Mouse (Mus musculus): Measurements from ENCODE around the gene Asna1. TPM values are rescaled to one million over a fixed set of nuclear protein-coding genes. Genes with fewer than 3 reads are reported as not detected.

Asna1 gene
- total RNA-seq (2012; rRNA removed) (109 and 125 TPM in 2 replicates), total RNA-seq (2014; rRNA removed) (108 and 119 TPM in 2 replicates), polyA plus RNA-seq (2012; ENCODE audit: insufficient read length, low read depth) (127 and 132 TPM in 2 replicates)

GRCm38 (mm10) chr8:85025098-85025932, at the start of gene Asna1:
TSS of gene Asna1 (minus strand) at chr8:85025281.
- dilution Hi-C loops (cut with MboI; ENCODE audit: extremely low pct_ligation_motif_present, extremely low pct_unique_long_range_greater_than_20kb, low sequenced_read_pairs) = no loop called here
- in situ Hi-C loops (cut with MboI; ENCODE audit: low pct_ligation_motif_present, low pct_unique_long_range_greater_than_20kb, low sequenced_read_pairs) = loop anchor here (5.0 kb wide), 1 partner anchor 33 kb away; the partner anchor contains the start of gene Hook2

GRCm38 (mm10) chr8:85074617-85075016, 49.5 kb upstream of the Asna1 start:
- Histone ChIP-seq H3K27ac (ENCODE audit: insufficient read depth, low read depth) (no peak overlapping the region), H3K9me3 (replicated peaks; ENCODE audit: low read length) (no peaks in the 10 kb centered on the region), H3K27me3 (replicated peaks) (no peaks in the 10 kb centered on the region), H3K4me3 (replicated peaks in 1 of 3; ENCODE audit: low read depth in 2 of 3, low read length in 2 of 3, poor library complexity in 1 of 3) (no peak overlapping the region), H3K4me1 (ENCODE audit: control insufficient read depth in 1 of 2, insufficient read depth in 2 of 2) (peaks cover 6 to 32% of the 10 kb centered on the region in 2 experiments), H3K9ac (ENCODE audit: insufficient read depth, low read depth) (no peak overlapping the region), H3K4me2 (ENCODE audit: insufficient read depth, low read depth, poor library complexity, severe bottlenecking) (no peak overlapping the region), H3K79me2 (replicated peaks; ENCODE audit: control insufficient read depth, extremely low read depth, insufficient read depth, poor library complexity, severe bottlenecking) (peaks cover 17% of the 10 kb centered on the region), H3K36me3 (replicated peaks in 1 of 2; ENCODE audit: control insufficient read depth in 1 of 2, insufficient read depth in 1 of 2, low read length in 1 of 2) (peaks cover 47 to 64% of the 10 kb centered on the region in 2 experiments)
- in situ Hi-C loops (cut with MboI; ENCODE audit: low pct_ligation_motif_present, low pct_unique_long_range_greater_than_20kb, low sequenced_read_pairs) (loop anchor here (5.0 kb wide), 1 partner anchor 98 kb away; no protein-coding TSS in a partner anchor), dilution Hi-C loops (cut with MboI; ENCODE audit: extremely low pct_ligation_motif_present, extremely low pct_unique_long_range_greater_than_20kb, low sequenced_read_pairs) (no loop called here)
- no peak for TF ChIP-seq USF1 (IDR thresholded peaks at IDR 0.05; ENCODE audit: low read depth, low read length)
- no peak for DNase-seq (ENCODE audit: extremely low read depth)

More at GRCm38 (mm10) chr8:85025098-85025932, at the start of gene Asna1:
- Histone ChIP-seq H3K27ac (ENCODE audit: insufficient read depth, low read depth) (peak within 1 kb of the TSS; percentile 25; the same call in 1 of the 2 replicates), H3K79me2 (replicated peaks; ENCODE audit: control insufficient read depth, extremely low read depth, insufficient read depth, poor library complexity, severe bottlenecking) (peaks cover 47% of the 10 kb centered on the region), H3K4me1 (ENCODE audit: control insufficient read depth in 1 of 2, insufficient read depth in 2 of 2) (peaks cover 10 to 57% of the 10 kb centered on the region in 2 experiments), H3K9me3 (replicated peaks; ENCODE audit: low read length) (no peaks in the 10 kb centered on the region), H3K4me3 (replicated peaks in 1 of 3; ENCODE audit: low read depth in 2 of 3, low read length in 2 of 3, poor library complexity in 1 of 3) (peak within 1 kb of the TSS; percentile 78 to 97 (median 95)), H3K4me2 (ENCODE audit: insufficient read depth, low read depth, poor library complexity, severe bottlenecking) (peak within 1 kb of the TSS; percentile 98), H3K36me3 (replicated peaks in 1 of 2; ENCODE audit: control insufficient read depth in 1 of 2, insufficient read depth in 1 of 2, low read length in 1 of 2) (peaks cover 46 to 56% of the 10 kb centered on the region in 2 experiments), H3K27me3 (replicated peaks) (no peaks in the 10 kb centered on the region), H3K9ac (ENCODE audit: insufficient read depth, low read depth) (peak within 1 kb of the TSS; percentile 91)
- TF ChIP-seq GABPA (IDR thresholded peaks at IDR 0.05; ENCODE audit: insufficient replicate concordance, low read depth, low read length) (no peak), MAZ (IDR thresholded peaks at IDR 0.05; ENCODE audit: low read depth, low read length) (no peak), HCFC1 (IDR thresholded peaks at IDR 0.05; ENCODE audit: low read depth, low read length) (peak; percentile 81), NRF1 (IDR thresholded peaks at IDR 0.05; ENCODE audit: low read depth, low read length) (0 out of 2 replicates have a peak, but pooled peaks have one; percentile 42), UBTF (IDR thresholded peaks at IDR 0.05; ENCODE audit: low read depth, low read length) (no peak), JUND (conservative IDR thresholded peaks at IDR 0.05; ENCODE audit: low read depth, low read length) (no peak), SIN3A (IDR thresholded peaks at IDR 0.05; ENCODE audit: low read length) (peak; percentile 97), RCOR1 (conservative IDR thresholded peaks at IDR 0.05; ENCODE audit: low read depth, low read length) (peak; percentile 61; the same call in 1 of the 2 replicates), MYC (IDR thresholded peaks at IDR 0.05; ENCODE audit: low read depth, low read length) (peak; percentile 82), IRF4 (IDR thresholded peaks at IDR 0.05; ENCODE audit: low read depth, low read length) (no peak), POLR2A (IDR thresholded peaks at IDR 0.05; ENCODE audit: low read depth, low read length) (peak; percentile 77), EP300 (IDR thresholded peaks at IDR 0.05; ENCODE audit: low read length) (no peak), TCF12 (IDR thresholded peaks at IDR 0.05; ENCODE audit: low read depth, low read length) (peak; percentile 52), MEF2A (IDR thresholded peaks at IDR 0.05; ENCODE audit: borderline replicate concordance, low read depth, low read length) (no peak), MAX (IDR thresholded peaks at IDR 0.05; ENCODE audit: low read length) (peak; percentile 93), ZC3H11A (IDR thresholded peaks at IDR 0.05; ENCODE audit: low read depth, low read length) (no peak), RAD21 (IDR thresholded peaks at IDR 0.05; ENCODE audit: low read depth, low read length) (no peak), KAT2A (IDR thresholded peaks at IDR 0.05; ENCODE audit: insufficient replicate concordance, low read length) (no peak), CHD1 (IDR thresholded peaks at IDR 0.05; ENCODE audit: low read depth, low read length) (peak; percentile 100), PAX5 (IDR thresholded peaks at IDR 0.05; ENCODE audit: low read length) (no peak), ELF1 (IDR thresholded peaks at IDR 0.05; ENCODE audit: low read depth, low read length) (peak; percentile 23; the same call in 1 of the 2 replicates), ZMIZ1 (IDR thresholded peaks at IDR 0.05; ENCODE audit: low read depth, low read length) (no peak), BHLHE40 (IDR thresholded peaks at IDR 0.05; ENCODE audit: low read depth, low read length) (peak; percentile 96), JUN (IDR thresholded peaks at IDR 0.05; ENCODE audit: insufficient read depth, low read depth, low read length) (no peak), TBP (conservative IDR thresholded peaks at IDR 0.05; ENCODE audit: low read depth, low read length) (peak; percentile 86), SMC3 (IDR thresholded peaks at IDR 0.05; ENCODE audit: low read depth, low read length) (no peak), ETS1 (conservative IDR thresholded peaks at IDR 0.05; ENCODE audit: low read depth, low read length) (0 out of 2 replicates have a peak, but pooled peaks have one; percentile 20), USF1 (IDR thresholded peaks at IDR 0.05; ENCODE audit: low read depth, low read length) (peak; percentile 88), CHD2 (IDR thresholded peaks at IDR 0.05; ENCODE audit: low read length) (peak; percentile 57; the same call in 1 of the 2 replicates), NELFE (IDR thresholded peaks at IDR 0.05; ENCODE audit: low read depth, low read length) (peak; percentile 71), E2F4 (IDR thresholded peaks at IDR 0.05; ENCODE audit: insufficient replicate concordance, low read depth, low read length) (no peak), MXI1 (IDR thresholded peaks at IDR 0.05; ENCODE audit: low read depth, low read length) (peak; percentile 83), POLR2AphosphoS2 (IDR thresholded peaks at IDR 0.05; ENCODE audit: low read depth, low read length) (no peak), ZNF384 (IDR thresholded peaks at IDR 0.05; ENCODE audit: low read depth, low read length) (no peak), CTCF (conservative IDR thresholded peaks at IDR 0.05 in 1 of 2, IDR thresholded peaks at IDR 0.05 in 1 of 2; ENCODE audit: low read depth in 2 of 2, low read length in 2 of 2) (no peak), ZKSCAN1 (IDR thresholded peaks at IDR 0.05; ENCODE audit: borderline replicate concordance, low read depth, low read length) (no peak), USF2 (conservative IDR thresholded peaks at IDR 0.05; ENCODE audit: low read depth, low read length) (peak; percentile 70), MAFK (IDR thresholded peaks at IDR 0.05; ENCODE audit: insufficient replicate concordance, low read length) (no peak)
- DNase-seq (ENCODE audit: extremely low read depth) = peak; percentile 97
